Mouse (Mus musculus) c-Kit-positive CD71-negative TER-119-negative erythroid progenitor cells, embryonic 14.5 days (primary cell): ENCODE data around the gene Prtg.

Experiments
- DNase-seq: peaks from one replicate; pipeline ENCODE4 v3.0.0-alpha.2; 2013; ENCODE audit warnings: low read depth

The Prtg gene

GRCm38 (mm10) chr9:72862955-72863354 is 56.3 kb downstream of the Prtg start:
- no peak for DNase-seq

DNA sequence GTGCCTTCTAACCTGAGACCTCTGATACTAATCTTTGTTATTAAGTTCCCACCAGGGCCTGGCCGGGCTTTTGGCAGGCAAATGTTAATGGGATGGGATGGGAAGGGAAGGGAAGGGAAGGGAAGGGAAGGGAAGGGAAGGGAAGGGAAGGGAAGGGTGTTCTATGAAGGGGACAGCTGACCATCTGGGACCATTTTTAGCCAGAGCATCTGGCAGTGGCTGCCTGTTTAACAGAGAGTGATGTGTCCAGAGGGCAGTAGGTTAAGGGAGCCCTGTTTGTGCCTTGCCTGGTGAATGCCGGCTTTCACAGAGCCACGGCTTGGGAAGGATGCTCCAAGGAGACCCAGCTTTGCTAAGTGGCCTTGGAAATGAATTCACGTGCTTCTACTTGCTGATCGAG is 57.1 kb downstream of the Prtg start:
- no peak for DNase-seq

DNA sequence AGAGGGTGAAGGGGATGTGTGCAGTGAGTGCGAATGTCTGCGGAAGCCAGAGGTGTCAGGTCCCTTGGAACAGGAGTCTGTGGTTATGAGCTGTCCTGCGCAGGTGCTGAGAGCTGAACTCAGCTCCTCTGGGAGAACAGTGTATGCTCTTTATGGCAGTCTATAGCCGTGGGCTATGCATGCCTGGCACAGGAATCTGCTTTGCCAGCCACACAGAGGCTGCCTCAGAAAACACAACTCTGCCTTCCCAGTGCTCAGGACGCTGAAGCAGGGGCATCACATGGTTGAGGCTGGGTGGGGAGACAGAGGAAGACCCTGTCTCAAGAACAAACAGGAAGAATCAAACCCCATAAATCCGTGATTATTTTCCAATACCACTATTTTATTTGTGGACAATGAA is 60.8 kb downstream of the Prtg start:
- no peak for DNase-seq

- DNase-seq, result no peak
Observed at GRCm38 (mm10) chr9:72868774-72869173, 62.1 kb downstream of the Prtg start.

GRCm38 (mm10) chr9:72871506-72872297 is 65.0 kb downstream of the Prtg start:
- DNase-seq, result no peak

DNA sequence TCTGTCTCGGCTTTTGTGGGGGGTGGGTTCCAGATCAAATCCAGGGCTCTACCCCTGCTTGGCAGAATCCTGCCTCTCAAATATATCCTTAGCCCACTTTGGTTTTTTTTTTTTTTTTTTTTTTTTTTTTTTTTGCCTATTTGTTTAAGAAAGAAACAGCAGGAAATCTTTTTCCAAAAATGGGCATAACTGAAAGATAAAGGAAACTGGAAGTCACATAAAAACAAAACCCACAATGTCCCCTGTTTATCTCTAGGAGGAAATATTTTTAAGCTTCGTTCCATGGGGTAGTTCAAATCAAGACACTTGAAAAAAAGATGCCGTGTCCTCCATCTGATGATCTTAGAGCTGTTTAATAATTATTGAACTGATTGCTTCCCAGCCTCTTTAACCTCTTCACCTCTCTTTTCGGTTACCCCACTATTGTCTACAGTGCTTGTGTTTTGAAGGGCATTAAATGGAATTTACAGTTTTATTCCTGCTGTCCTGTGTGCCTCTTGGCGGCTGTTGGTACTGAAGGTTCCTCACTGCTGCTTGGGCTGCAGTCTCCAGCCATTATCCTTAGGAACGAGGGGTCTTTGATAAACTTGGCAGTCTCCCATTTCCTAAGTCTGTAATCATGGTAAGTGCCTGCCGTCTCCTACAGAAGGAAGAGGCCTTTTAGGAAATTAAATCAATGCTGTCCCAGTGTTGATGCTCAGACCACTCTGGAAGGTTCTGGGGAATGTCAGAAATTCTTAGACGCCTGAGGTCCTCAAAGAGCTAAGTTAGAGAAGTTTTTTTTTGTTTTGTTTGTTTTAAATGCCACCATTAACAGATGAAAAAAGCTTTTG is 65.8 kb downstream of the Prtg start:
- DNase-seq, result no peak

GRCm38 (mm10) chr9:72875878-72876277 is 69.2 kb downstream of the Prtg start:
- no peak for DNase-seq

DNA sequence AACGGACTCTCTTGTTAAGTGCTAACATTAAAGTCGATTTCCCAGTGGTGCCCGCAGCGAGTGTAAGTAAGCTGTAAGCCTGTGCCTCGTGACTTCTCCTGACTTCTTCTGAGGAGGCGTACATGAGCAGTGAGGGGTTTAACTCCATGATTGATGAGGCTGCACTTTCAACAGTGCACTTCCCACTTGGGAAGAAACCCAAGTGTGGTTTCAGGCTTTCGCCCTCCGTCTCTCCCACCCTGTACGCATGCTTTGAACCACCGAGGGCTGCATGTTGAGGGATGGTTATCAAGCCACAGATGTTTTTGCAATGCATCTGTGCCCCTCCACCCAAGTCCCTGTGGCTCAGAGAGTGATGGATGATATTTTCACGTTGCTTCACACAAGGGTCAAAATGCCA is 71.2 kb downstream of the Prtg start:
- DNase-seq, result no peak

DNA sequence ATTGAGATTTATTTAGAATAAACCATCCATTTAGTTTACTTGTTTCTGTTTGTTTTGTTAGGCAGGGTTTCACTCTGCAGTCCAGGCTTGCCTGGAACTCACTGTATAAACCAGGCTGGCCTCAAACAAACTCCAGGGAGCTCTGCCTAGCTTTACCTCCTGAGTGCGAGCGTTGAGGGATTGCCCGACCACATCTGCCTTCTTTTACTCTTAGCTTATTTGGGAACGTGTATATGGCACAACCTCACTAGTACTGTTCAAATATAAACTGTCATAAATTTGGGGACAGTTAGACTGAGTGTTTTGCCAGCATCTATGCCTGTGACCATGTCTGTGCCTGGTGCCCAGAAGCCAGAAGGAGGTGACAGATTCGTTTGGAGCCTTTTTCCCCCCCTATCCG is 72.0 kb downstream of the Prtg start:
- no peak for DNase-seq

- no peak for DNase-seq
Observed at GRCm38 (mm10) chr9:72879601-72880000, 72.9 kb downstream of the Prtg start.

GRCm38 (mm10) chr9:72880225-72880960 is 73.7 kb downstream of the Prtg start:
- DNase-seq, result no peak

- DNase-seq, result no peak
Observed at GRCm38 (mm10) chr9:72881026-72881768, 74.5 kb downstream of the Prtg start.

- peak; percentile 49 for DNase-seq
Observed at GRCm38 (mm10) chr9:72883940-72884339, 77.3 kb downstream of the Prtg start.

DNA sequence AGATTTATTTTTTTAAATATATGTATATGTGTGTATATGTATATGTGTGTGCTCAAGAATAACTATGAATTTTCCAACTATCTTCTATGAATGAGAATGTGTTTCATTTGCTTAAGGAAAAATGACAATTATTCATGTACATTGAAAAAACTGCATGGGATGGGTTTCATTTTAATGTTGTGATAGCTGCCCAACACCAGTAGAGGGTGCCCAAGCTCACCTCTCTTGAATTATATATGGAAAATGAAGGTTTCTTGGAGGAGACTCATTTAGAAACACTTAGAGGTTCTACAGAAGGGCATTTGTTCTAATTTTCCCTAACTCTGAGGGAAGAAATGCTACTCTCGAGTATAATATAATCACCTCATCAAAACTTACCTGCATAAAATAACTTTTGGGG is 83.1 kb downstream of the Prtg start:
- DNase-seq, result peak; percentile 25

- DNase-seq, result no peak
Observed at GRCm38 (mm10) chr9:72890499-72891085, 83.9 kb downstream of the Prtg start.

GRCm38 (mm10) chr9:72892761-72893160 is 86.1 kb downstream of the Prtg start:
- DNase-seq, result no peak

- DNase-seq, result no peak
Observed at GRCm38 (mm10) chr9:72894796-72895352, 88.2 kb downstream of the Prtg start.

DNA sequence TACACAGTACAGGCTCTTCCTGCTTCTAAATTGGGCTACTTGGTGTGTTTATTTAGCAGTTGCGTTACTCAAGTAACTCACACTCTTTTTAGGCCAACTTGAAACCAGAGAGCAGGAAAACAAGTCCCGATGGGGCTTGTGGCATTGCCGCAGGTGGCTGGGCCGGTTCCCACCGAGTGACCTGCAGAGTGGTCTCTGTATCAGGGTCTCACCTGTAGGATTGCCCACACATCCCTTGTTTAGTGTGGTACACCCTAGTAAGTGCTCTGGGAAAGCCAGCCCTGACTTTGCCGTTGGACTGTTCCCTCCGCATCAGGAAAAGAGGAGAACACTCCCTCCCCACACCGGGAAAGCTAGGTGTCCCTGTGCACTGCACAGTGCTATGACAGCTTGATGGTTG is 95.4 kb downstream of the Prtg start:
- DNase-seq, result no peak

DNA sequence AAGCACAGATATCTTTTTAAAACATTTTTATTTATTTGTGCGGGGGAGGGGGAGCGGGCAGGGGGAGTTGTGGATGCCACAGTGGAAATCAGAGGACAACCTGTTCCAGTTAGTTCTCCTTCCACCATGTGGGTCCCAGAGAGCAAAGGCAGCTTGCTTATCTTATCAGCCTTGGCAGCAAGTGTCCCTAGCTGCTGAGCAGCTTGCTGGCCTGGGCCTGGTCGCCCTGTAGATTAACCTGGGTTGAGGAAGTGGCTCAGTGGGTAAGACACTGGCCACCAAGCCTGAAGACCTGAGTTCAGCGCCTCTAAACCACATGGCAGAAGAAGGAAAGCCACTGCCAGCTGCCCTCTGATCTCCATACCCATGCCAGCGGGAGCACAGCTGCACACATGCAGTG is 95.9 kb downstream of the Prtg start:
- no peak for DNase-seq

DNA sequence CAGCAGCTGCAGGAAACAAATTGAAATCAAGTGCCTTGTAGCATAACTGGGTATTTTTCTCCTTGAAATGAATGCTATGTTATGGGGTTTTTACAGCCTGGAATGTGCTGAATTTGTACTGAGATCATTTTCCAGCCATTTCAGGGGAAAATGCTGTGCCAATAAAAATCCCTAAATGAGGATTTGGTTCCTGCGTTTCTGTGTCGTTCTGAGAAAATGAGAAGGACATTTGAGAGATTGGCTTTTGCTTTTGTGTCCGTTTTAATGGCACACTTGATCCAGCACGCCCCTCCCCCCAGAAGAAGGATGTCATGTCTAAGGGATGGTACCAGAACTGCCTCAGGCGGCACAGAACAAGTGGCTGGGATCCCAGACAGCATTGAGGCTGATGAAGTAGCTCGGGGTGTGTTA is 100.0 kb downstream of the Prtg start:
- no peak for DNase-seq

DNA sequence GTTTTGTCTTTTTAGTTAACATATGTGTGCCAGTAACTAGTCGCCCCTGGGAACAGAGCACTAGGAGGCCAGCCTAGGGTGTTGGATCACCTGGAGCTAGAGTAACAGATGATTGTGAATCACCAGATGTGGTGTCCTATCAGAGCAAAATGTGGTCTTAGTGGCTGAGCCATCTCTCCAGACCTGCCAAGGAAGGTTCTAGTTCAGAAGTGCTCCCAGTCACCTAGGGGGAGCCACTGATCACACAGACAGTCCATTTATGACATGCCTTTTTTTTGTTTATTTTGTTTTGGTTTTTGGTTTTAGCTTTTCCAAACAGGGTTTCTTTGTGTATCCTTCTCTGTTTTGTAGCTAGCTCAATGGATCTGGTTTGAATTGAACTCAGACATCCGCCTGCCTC is 104.7 kb downstream of the Prtg start:
- no peak for DNase-seq
